Mouse (Mus musculus) kidney, postnatal 10 days (tissue): ENCODE data around the gene Slc25a48.

ENCODE experiments used
- DNase-seq: peaks from one replicate; pipeline ENCODE4 v3.0.0; 2021; ENCODE audit warnings: mixed read lengths

Slc25a48 gene

DNA sequence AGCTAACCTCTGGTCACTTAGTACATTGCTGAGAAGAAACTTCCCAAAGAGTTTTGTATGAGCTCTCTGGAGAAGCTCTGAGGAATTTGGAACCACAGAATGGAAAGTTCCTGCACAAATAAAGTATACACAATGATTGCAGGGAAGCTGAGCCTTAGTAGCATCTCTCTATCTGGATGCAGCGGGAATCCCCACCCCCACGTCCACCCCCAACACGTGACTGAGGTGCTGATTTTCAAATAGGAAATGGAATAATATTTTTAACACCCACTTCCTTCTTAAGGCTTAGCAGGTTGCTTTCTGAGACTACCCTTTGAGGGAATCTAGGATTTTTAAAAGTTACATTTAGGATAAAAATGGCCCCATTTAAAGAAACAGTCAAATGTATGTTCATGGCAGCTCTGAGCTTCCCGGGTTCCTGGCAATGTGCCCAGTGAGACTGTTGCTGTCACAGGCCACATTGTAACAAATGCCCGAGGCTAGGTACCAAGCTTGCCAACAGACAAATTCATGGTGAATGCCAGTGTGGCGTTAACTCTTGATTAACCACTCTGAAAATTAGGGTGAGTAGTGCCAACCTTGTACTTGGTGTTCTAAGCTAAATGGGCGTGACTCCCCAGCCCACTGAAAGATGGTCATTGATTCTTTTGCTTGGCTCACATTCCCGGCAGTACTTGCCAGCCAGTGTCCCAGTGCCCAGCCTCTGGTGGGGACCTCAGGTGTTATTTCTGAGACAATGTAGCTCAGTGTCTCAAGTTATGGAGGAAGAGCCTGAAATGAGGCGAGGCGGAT, 11.3 kb downstream of the Slc25a48 start:
- peak; percentile 49 for DNase-seq

GRCm38 (mm10) chr13:56450035-56450434, 11.9 kb downstream of the Slc25a48 start:
- DNase-seq, result no peak

DNA sequence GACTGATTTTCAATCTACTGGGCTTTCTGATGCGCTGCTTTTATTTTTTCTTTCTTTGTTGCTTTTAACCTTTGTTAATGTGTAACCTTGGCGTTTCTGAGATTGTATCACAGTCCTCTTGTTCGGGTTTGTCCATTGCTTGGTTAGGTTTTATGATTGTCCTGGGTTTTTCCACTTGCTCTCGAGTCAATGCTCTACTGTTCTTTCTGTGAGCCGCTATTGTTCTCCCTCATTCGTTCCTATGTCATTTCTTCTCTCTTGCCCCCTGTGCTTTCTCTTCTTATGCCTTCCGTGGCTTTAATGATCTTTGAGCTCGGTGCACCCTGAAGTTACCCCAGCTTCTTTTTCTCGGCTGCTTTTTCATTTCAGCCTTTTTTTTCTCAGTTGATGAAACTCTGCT, 19.8 kb downstream of the Slc25a48 start:
- no peak for DNase-seq

- no peak for DNase-seq
Observed at GRCm38 (mm10) chr13:56461460-56461859, 23.3 kb downstream of the Slc25a48 start.

GRCm38 (mm10) chr13:56462791-56463190, 24.6 kb downstream of the Slc25a48 start:
- no peak for DNase-seq

DNA sequence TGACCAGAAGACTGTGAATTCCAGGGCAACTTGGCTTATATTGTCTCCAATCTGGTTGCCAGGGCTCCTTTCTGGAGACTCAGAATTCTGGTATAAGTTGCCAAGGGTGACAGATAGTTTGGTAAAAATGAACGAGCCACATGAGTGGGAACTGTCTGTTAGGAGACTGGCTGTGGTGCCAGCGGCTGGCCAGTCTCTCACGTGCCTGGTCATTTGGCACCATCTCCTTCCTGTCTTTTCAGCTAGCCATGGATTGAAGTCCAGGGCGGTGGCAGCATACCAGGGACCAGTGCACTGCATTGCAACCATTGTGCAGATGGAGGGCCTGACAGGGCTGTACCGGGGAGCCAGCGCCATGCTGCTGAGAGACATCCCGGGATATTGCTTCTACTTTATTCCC, 25.1 kb downstream of the Slc25a48 start:
- no peak for DNase-seq

- no peak for DNase-seq
Observed at GRCm38 (mm10) chr13:56463750-56464149, 25.6 kb downstream of the Slc25a48 start.

DNA sequence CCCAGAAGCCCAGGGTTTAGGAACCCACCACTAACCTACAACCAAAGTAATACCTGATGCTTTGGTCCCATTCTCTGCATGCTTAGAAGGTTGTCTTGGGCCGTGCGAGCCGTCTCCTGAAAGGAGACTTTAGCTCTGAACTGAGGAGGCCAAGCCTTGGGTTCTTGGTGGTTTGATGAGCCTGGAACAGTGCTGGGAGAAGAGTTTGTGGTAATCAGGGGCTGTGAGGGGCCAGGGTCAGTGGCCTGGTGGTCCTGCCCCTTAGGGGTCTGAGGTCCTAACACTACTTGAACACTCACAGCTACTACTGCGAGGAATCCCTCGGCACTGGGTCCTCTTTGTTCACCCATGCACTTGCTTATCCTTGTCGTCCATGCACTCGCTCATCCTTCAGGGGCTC, 29.6 kb downstream of the Slc25a48 start:
- no peak for DNase-seq

DNA sequence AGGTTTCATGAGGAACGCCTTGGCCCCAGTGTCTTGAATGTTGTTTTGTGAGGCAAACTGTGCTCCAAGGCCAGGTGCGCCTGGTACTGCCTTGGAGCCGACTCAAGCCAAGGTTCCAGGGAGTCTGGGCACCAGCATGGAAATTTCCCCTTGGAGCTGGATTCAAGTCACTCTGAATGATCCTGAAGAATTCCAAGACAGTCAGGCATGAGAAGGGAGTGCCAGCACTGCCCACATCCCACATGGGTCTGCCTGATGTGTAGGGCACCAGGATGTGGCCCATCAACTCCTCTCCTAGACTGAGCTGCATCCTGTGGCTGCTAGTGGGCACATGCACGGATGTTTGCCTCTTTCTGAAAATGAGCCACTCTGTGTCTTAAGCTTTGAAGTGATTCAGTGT, 30.4 kb downstream of the Slc25a48 start:
- no peak for DNase-seq

DNA sequence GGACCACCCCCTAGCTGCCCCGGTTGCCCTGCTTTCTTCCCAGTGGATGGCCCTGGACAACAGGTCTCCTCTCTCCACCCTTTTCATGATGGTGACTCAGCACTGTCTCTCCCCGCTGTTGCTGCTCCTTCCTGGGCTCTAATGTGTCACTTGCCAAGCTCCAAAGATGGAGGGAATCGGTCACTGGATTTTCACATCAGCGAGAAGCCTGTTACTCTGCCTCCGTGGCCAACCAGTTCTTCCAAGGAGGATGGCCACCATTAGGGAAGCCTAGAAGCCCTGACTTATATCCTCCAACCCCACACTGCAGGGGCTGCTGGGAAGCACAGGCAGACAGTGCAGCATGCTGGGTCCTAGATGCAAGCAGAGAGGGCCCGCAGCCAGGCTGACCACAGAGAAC, 33.1 kb downstream of the Slc25a48 start:
- DNase-seq, result peak; percentile 24

DNA sequence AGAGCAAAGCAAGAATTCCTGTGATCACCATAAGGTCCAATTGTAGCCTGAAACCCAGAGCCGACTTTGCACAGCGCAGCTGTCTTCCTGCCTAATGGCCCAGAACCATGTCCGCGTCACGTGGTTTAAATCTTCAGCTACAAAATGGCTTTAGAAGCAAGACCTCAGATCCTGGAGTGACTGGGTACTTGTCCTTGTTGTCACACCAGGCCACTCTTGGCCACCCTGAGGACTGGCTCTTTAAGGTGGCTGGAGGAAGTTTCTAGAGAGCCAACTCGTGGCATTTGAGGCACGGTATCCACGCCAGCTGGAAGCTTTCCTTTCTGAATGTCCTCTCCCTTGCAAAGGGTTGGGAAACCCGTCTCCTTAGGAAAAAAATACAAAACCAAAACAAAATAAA, 33.8 kb downstream of the Slc25a48 start:
- DNase-seq, result peak; percentile 62

- DNase-seq, result no peak
Observed at GRCm38 (mm10) chr13:56472661-56473060, 34.5 kb downstream of the Slc25a48 start.

DNA sequence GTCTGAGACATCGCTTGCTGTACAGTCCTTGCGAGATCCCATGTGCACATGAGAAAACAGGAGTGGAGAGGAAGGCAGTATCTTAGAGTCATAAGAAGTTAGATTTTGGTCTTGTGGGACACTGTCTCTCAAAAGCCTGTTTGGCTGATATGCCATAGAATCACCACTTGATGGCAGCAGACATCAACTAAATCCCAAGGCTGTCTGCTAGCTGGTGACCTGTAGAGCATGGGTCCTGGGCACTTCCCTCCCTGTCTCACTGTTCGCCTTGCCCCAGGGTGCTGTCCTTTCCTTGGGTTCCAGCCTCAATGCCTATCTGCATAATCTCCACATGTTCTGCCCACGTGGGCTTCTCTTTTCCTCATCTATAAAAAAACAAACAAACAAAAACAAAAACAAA, 37.2 kb downstream of the Slc25a48 start:
- peak; percentile 66 for DNase-seq

- no peak for DNase-seq
Observed at GRCm38 (mm10) chr13:56476790-56477189, 38.6 kb downstream of the Slc25a48 start.

- no peak for DNase-seq
Observed at GRCm38 (mm10) chr13:56477271-56477670, 39.1 kb downstream of the Slc25a48 start.

DNA sequence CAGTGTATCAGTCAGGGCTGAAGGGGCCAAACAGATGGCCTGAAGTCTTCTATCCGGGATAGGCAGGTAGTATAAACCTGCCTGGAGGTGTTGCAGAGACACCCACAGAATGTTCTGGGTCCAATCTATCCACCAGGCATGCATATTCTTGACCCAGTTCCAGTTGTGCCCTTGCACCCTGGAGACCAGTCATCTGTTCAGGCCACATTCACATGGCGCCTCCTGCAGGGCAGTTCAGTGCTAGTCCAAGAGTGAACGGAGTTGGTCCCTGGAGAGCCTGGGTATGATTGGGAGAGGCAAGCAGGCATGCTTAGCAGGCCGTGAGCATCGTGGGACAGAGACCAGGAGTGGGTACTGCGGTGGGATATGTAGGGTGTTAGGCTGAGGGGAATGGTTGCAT, 39.9 kb downstream of the Slc25a48 start:
- DNase-seq, result no peak

GRCm38 (mm10) chr13:56482146-56482545, 44.0 kb downstream of the Slc25a48 start, which contains the start of gene Il9:
TSS of gene Il9 (minus strand) at chr13:56482246.
- no peak for DNase-seq

- no peak for DNase-seq
Observed at GRCm38 (mm10) chr13:56488012-56488411, 49.9 kb downstream of the Slc25a48 start.

DNA sequence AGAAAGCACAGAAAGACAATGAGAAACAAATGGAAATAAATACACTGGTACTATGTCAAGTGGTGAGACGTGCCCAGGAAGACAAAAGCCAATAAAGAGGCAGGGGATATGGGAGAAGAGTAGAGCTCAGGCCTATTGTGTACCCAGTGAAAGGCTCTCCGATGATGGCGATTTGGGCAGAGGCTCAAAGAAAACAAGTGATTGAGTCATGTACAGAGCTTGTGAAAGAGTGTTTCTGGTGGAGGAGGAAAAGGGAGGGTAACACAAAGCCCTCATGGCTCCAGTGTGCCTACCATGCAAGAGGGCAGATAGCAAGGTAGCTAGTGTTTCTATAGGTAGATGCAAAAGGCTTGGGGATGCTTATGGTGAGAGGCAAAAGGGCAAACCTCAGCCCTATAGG, 56.3 kb downstream of the Slc25a48 start:
- DNase-seq, result no peak

- peak; percentile 19 for DNase-seq
Observed at GRCm38 (mm10) chr13:56500132-56500531, 62.0 kb downstream of the Slc25a48 start.

DNA sequence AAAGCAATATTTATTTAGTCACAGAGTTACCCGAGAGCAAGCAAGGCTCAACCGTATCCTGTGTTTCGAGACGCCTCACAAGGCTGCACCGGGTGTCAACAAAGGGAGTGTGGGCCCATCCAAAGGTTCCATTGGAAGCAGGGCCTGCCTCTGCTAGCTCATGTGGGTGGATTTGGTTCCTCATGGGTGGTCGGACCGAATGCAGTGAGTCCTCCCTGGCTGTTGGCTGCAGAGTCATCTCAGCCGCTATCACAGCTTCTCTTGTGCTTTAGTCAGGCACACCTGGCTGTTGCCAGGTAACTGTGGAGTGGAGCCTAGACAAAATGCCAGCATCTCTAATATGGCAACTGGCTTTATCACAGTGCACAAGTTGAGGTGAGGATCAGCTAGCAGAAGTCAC, 62.5 kb downstream of the Slc25a48 start:
- no peak for DNase-seq

- no peak for DNase-seq
Observed at GRCm38 (mm10) chr13:56501866-56502420, 63.8 kb downstream of the Slc25a48 start.

DNA sequence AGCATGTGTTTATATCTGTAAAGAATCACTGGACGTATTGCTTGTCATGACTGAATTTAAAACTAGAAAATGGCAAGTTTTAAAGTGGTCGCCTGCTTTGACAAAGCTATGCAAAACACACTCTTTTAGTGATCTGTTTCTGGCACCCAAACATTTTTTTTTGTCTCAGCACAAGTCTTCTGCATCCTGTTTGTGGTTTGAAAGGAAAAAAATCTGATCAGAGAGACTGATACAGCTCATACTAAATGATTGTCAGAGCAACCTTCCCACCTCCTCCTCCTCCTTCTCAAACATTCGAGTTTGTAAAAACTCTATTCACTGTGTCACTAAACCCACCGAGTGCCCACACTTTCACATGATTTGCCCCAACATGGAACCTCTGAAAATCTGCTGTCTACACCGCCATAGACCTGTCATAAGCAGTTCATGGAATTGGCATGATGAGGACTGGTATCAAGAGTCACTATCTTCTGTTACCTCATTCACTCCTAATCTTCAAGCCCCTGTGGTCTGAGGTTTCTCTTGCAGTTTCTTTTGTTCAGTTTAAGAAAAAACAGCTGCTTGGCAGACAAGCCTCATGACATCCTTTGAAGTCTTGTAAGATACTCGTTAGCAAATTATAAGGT, 68.8 kb downstream of the Slc25a48 start:
- DNase-seq, result no peak

GRCm38 (mm10) chr13:56509796-56510195, 71.6 kb downstream of the Slc25a48 start:
- peak; percentile 8 for DNase-seq
